Mouse (Mus musculus): ENCODE measurements at regions not wholly inside any gene's neighbourhood (a gene's known extent, or its start where the extent isn't known, plus 50 kb on each side); places are given as distances from the start of the nearest gene placed in this dataset.
A peak's percentile ranks its signal among the peaks of the same experiment; 100 is the strongest.

DNA sequence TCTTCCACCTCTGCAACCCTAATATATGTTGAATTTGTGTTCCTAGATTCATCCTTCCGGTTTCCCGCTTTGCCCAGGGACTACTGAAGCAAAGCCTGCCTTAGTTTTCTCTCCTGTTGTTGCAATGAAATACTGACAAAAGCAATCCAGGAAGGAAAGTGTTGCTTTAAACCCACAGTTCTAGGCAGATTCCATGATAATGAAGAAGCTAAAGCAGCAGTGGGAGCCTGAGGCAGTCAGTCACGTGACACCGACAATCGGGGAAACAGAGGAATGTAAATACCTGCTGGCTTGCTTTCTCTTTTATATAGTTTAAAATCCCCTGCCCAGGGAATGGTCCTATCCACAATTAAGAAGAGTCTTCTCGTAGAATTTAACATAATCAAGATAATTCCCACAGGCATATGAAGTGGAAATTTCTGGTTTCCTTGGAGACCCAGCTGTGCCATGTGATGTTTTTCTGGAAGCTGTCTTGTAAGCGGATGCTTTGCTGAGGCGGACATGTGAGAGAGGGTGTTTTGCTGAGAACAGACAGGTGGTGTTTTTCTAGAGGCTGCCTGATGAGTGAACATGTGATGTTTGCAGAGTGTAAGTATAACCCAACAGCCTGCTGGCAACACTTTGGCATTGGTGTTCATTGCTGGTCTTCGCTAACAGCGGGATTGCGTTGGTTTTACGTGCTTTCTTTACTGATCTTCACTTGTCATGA is 398.0 kb downstream of the Prim2 start:
- H3K27me3 ChIP-seq (ENCODE audit: control insufficient read depth, insufficient read depth, low read length), result no peaks in the 10 kb centered on the region
- no peak overlapping the region for H3K27ac ChIP-seq (ENCODE audit: control insufficient read depth, insufficient read depth, low read depth, low read length)
- H3K36me3 ChIP-seq (ENCODE audit: control insufficient read depth, insufficient read depth, low read length), result no peaks in the 10 kb centered on the region
- TF ChIP-seq POLR2A (IDR thresholded peaks at IDR 0.05; ENCODE audit: control insufficient read depth, low read depth, low read length) (no peak), CTCF (IDR thresholded peaks at IDR 0.05; ENCODE audit: control insufficient read depth, insufficient read depth, insufficient replicate concordance, low read depth, low read length) (no peak)
- H3K4me3 ChIP-seq (ENCODE audit: control insufficient read depth, low read depth, low read length), result peak overlapping the region; percentile 11; the same call in 1 of the 2 replicates
- no peaks in the 10 kb centered on the region for H3K4me1 ChIP-seq (ENCODE audit: control insufficient read depth, insufficient read depth, low read length)

DNA sequence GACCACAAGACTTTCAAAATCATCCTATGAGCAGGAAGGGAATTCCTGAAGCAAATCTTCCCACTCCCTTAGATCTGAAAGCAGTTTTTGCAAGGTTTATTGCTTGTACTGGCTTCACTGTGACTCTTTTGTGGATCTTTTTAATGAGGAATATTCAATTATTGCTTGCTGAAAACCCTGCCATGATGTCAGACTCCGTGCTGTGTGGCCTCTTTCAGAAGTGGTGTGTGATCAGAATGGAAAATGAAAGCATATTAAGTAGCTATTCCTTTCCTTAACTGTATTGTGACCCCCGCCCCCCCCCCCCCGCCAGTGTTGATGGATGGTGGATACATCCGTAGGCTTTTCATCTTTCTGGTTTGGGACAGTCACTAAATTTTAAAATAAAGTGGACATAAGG is 400.4 kb downstream of the Prim2 start:
- TF ChIP-seq POLR2A (IDR thresholded peaks at IDR 0.05; ENCODE audit: control insufficient read depth, low read depth, low read length), result no peak
- Histone ChIP-seq H3K4me3 (ENCODE audit: control insufficient read depth, low read depth, low read length) (no peak overlapping the region), H3K27ac (ENCODE audit: control insufficient read depth, insufficient read depth, low read depth, low read length) (no peak overlapping the region)

DNA sequence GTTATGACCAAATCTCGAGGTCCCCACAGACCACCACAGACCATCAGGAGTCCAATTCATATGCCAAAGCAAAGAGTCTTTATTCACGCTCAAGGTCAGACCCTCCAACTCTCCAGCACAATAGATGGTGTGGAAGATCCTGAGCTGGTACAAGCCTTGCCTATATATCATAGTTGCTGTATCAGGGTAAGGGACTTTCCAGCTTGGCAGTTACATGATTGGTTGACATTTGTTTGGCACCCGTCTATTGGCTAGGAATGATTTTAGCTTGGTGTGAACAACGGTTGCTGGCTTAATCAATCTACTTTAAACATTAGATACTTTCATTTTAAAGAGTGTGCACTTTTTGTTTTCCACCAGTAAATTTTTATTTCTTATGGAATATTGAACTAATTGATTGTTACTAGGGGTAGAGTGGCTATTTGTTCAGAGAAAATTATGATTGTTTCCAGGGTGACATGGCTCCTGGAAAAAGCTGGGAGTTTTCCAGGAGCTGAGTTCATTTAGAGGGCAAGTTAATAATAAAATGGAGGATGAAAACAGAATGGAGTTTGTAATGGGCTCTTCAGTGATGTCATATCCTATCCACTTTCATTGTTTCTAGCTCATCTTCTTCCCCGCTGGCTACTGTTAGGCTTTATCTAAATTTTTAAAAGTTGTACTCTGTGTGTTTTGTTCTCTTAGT is 403.7 kb downstream of the Prim2 start:
- H3K4me3 ChIP-seq (ENCODE audit: control insufficient read depth, low read depth, low read length), result no peak overlapping the region
- no peaks in the 10 kb centered on the region for H3K27me3 ChIP-seq (ENCODE audit: control insufficient read depth, insufficient read depth, low read length)
- no peak for TF ChIP-seq POLR2A (IDR thresholded peaks at IDR 0.05; ENCODE audit: control insufficient read depth, low read depth, low read length)
- TF ChIP-seq CTCF (IDR thresholded peaks at IDR 0.05; ENCODE audit: control insufficient read depth, insufficient read depth, insufficient replicate concordance, low read depth, low read length), result no peak
- no peaks in the 10 kb centered on the region for H3K4me1 ChIP-seq (ENCODE audit: control insufficient read depth, insufficient read depth, low read length)
- no peak overlapping the region for H3K27ac ChIP-seq (ENCODE audit: control insufficient read depth, insufficient read depth, low read depth, low read length)
- no peaks in the 10 kb centered on the region for H3K36me3 ChIP-seq (ENCODE audit: control insufficient read depth, insufficient read depth, low read length)

More for the DNA sequence above, 400.4 kb downstream of the Prim2 start:
- H3K27me3 ChIP-seq (ENCODE audit: control insufficient read depth, insufficient read depth, low read length), result no peaks in the 10 kb centered on the region
- H3K4me1 ChIP-seq (ENCODE audit: control insufficient read depth, insufficient read depth, low read length), result no peaks in the 10 kb centered on the region
- no peaks in the 10 kb centered on the region for H3K36me3 ChIP-seq (ENCODE audit: control insufficient read depth, insufficient read depth, low read length)

DNA sequence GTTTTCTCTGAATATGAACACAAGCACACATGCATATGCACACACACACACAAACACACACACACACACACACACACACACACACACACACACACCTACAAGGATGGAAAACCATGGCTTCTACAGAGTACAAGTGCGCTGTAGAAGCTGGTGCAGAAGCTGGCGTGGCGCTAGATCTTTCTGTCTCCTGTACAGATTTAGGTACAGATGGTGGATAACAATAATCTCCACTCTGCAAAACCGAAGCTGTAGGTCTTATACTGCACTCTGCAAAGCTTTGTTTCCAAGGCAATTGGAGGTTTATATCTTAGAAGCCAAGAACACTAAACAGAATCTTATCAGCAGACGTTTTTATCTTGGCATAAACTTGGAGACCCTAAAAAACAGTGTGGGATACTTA is 420.1 kb downstream of the Prim2 start:
- Histone ChIP-seq H3K4me3 (ENCODE audit: control insufficient read depth, low read depth, low read length) (no peak overlapping the region), H3K27me3 (ENCODE audit: control insufficient read depth, insufficient read depth, low read length) (no peaks in the 10 kb centered on the region), H3K36me3 (ENCODE audit: control insufficient read depth, insufficient read depth, low read length) (no peaks in the 10 kb centered on the region), H3K4me1 (ENCODE audit: control insufficient read depth, insufficient read depth, low read length) (peaks cover 5% of the 10 kb centered on the region), H3K27ac (ENCODE audit: control insufficient read depth, insufficient read depth, low read depth, low read length) (no peak overlapping the region)
- TF ChIP-seq POLR2A (IDR thresholded peaks at IDR 0.05; ENCODE audit: control insufficient read depth, low read depth, low read length), result no peak
- no peak for TF ChIP-seq CTCF (IDR thresholded peaks at IDR 0.05; ENCODE audit: control insufficient read depth, insufficient read depth, insufficient replicate concordance, low read depth, low read length)

DNA sequence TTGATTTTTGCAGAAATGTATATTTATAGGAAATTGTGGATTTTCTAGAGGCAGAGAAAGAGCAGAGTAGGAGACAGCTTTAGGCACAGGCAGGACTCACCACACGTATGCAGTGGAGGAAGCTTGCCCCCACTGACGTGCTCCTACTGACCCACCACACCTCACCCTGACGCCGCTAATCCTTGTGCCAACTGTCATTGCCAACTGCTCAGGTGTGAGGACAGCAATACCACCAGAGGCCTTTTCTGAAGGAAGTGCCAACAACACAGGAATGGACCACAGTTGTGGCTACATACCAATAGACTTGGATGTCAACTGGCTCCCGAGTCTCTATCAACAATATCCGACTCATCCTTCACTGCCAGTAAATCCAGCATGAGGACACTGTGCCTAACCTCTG is 422.5 kb downstream of the Prim2 start:
- H3K4me1 ChIP-seq (ENCODE audit: control insufficient read depth, insufficient read depth, low read length), result peaks cover 9% of the 10 kb centered on the region
- TF ChIP-seq POLR2A (IDR thresholded peaks at IDR 0.05; ENCODE audit: control insufficient read depth, low read depth, low read length) (no peak), CTCF (IDR thresholded peaks at IDR 0.05; ENCODE audit: control insufficient read depth, insufficient read depth, insufficient replicate concordance, low read depth, low read length) (no peak)
- H3K27me3 ChIP-seq (ENCODE audit: control insufficient read depth, insufficient read depth, low read length), result no peaks in the 10 kb centered on the region
- no peak overlapping the region for H3K4me3 ChIP-seq (ENCODE audit: control insufficient read depth, low read depth, low read length)
- H3K36me3 ChIP-seq (ENCODE audit: control insufficient read depth, insufficient read depth, low read length), result no peaks in the 10 kb centered on the region
- no peak overlapping the region for H3K27ac ChIP-seq (ENCODE audit: control insufficient read depth, insufficient read depth, low read depth, low read length)

DNA sequence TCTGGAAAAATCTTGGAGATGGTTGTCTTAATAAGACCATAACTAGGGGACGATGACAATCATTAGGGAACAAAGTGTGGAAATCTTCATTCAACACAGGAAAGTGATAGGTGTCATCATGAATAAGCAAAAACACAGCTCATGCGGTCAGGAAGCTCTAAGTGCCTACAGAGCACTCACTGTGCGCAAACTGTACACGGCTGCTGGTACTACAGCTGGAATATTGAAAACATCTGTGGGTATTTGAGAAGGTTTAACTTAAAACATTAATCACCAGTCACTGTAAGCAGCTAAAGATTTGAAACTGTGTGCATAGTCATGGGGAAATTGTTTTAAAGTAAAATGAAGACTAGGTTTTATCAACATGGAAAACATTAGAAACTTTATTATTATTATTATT is 424.4 kb downstream of the Prim2 start:
- H3K4me3 ChIP-seq (ENCODE audit: control insufficient read depth, low read depth, low read length), result no peak overlapping the region; the same call in 1 of the 2 replicates
- H3K4me1 ChIP-seq (ENCODE audit: control insufficient read depth, insufficient read depth, low read length), result peaks cover 9% of the 10 kb centered on the region
- H3K27ac ChIP-seq (ENCODE audit: control insufficient read depth, insufficient read depth, low read depth, low read length), result no peak overlapping the region
- H3K36me3 ChIP-seq (ENCODE audit: control insufficient read depth, insufficient read depth, low read length), result no peaks in the 10 kb centered on the region
- H3K27me3 ChIP-seq (ENCODE audit: control insufficient read depth, insufficient read depth, low read length), result no peaks in the 10 kb centered on the region
- TF ChIP-seq CTCF (IDR thresholded peaks at IDR 0.05; ENCODE audit: control insufficient read depth, insufficient read depth, insufficient replicate concordance, low read depth, low read length) (no peak), POLR2A (IDR thresholded peaks at IDR 0.05; ENCODE audit: control insufficient read depth, low read depth, low read length) (no peak)

DNA sequence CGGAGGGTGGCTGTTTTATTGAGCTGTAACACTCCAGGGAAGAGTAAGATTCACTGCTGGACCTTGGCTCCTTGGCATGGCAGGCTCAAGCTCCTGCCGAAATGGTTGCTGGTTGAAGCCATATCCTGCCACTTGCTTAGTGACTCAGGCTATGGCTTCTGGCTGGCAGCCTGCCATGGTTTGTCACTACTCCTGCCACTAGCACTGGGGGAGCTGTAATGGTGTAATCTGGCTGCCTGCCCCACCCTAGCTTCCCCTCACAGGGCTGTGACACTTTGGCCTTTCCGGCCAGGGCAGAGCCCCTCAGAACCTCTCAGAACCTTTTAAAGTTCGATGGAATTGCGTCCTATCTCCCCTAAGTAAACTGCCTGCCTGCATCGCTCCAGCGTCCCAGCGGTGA is 424.9 kb downstream of the Prim2 start:
- Histone ChIP-seq H3K4me3 (ENCODE audit: control insufficient read depth, low read depth, low read length) (peak overlapping the region; percentile 26), H3K27ac (ENCODE audit: control insufficient read depth, insufficient read depth, low read depth, low read length) (no peak overlapping the region), H3K4me1 (ENCODE audit: control insufficient read depth, insufficient read depth, low read length) (peaks cover 9% of the 10 kb centered on the region), H3K36me3 (ENCODE audit: control insufficient read depth, insufficient read depth, low read length) (no peaks in the 10 kb centered on the region), H3K27me3 (ENCODE audit: control insufficient read depth, insufficient read depth, low read length) (no peaks in the 10 kb centered on the region)
- TF ChIP-seq POLR2A (IDR thresholded peaks at IDR 0.05; ENCODE audit: control insufficient read depth, low read depth, low read length), result no peak
- no peak for TF ChIP-seq CTCF (IDR thresholded peaks at IDR 0.05; ENCODE audit: control insufficient read depth, insufficient read depth, insufficient replicate concordance, low read depth, low read length)
